Mouse (Mus musculus): ENCODE measurements around the gene Uaca. TPM values are rescaled to one million over a fixed set of nuclear protein-coding genes. Genes with fewer than 3 reads are reported as not detected.
A peak's percentile ranks its signal among the peaks of the same experiment; 100 is the strongest.

Gene Uaca
- polyA plus RNA-seq, 1 experiment from 2014 or later, result 19.2 TPM

- ATAC-seq (replicated peaks; ENCODE audit: insufficient number of reproducible peaks, low FRiP score, low TSS enrichment), result no peak
- WGBS (ENCODE audit: insufficient replicate concordance), result 76% methylated on average over 9 of the region's 9 CpGs
- Histone ChIP-seq H3K4me3 (ENCODE audit: low read depth, low read length) (no peak overlapping the region), H3K4me1 (ENCODE audit: control insufficient read depth, insufficient read depth, low read length) (no peaks in the 10 kb centered on the region), H3K4me2 (no peak overlapping the region), H3K36me3 (ENCODE audit: control insufficient read depth, insufficient read depth, low read length) (no peaks in the 10 kb centered on the region), H3K27ac (ENCODE audit: low read depth, low read length) (no peak overlapping the region), H3K9ac (ENCODE audit: low read depth, low read length) (no peak overlapping the region), H3K27me3 (ENCODE audit: control insufficient read depth, insufficient read depth, low read length) (no peaks in the 10 kb centered on the region), H3K9me3 (replicated peaks; ENCODE audit: control insufficient read depth, low read length) (peaks cover 3% of the 10 kb centered on the region; the same call in 1 of the 2 replicates)
Observed at GRCm38 (mm10) chr9:60776899-60777298, 17.4 kb upstream of the Uaca start.

- WGBS (ENCODE audit: insufficient replicate concordance), result 79% methylated on average over 9 of the region's 9 CpGs
- H3K27ac ChIP-seq (ENCODE audit: low read depth, low read length), result no peak overlapping the region
- no peaks in the 10 kb centered on the region for H3K36me3 ChIP-seq (ENCODE audit: control insufficient read depth, insufficient read depth, low read length)
- no peaks in the 10 kb centered on the region for H3K9me3 ChIP-seq (replicated peaks; ENCODE audit: control insufficient read depth, low read length)
- H3K4me3 ChIP-seq (ENCODE audit: low read depth, low read length), result no peak overlapping the region
- ATAC-seq (replicated peaks; ENCODE audit: insufficient number of reproducible peaks, low FRiP score, low TSS enrichment), result no peak
- H3K27me3 ChIP-seq (ENCODE audit: control insufficient read depth, insufficient read depth, low read length), result no peaks in the 10 kb centered on the region
- no peaks in the 10 kb centered on the region for H3K4me1 ChIP-seq (ENCODE audit: control insufficient read depth, insufficient read depth, low read length)
- no peak overlapping the region for H3K9ac ChIP-seq (ENCODE audit: low read depth, low read length)
- H3K4me2 ChIP-seq, result no peak overlapping the region
Observed at GRCm38 (mm10) chr9:60782057-60782789, 12.1 kb upstream of the Uaca start.

- H3K9me3 ChIP-seq (replicated peaks; ENCODE audit: control insufficient read depth, low read length), result no peaks in the 10 kb centered on the region
- no peak overlapping the region for H3K4me2 ChIP-seq
- no peak overlapping the region for H3K4me3 ChIP-seq (ENCODE audit: low read depth, low read length)
- H3K27me3 ChIP-seq (ENCODE audit: control insufficient read depth, insufficient read depth, low read length), result no peaks in the 10 kb centered on the region
- no peak overlapping the region for H3K27ac ChIP-seq (ENCODE audit: low read depth, low read length)
- 0 out of 2 replicates have a peak, but pooled peaks cover 5% of the 10 kb centered on the region for H3K4me1 ChIP-seq (ENCODE audit: control insufficient read depth, insufficient read depth, low read length)
- no peak for ATAC-seq (replicated peaks; ENCODE audit: insufficient number of reproducible peaks, low FRiP score, low TSS enrichment)
- no peaks in the 10 kb centered on the region for H3K36me3 ChIP-seq (ENCODE audit: control insufficient read depth, insufficient read depth, low read length)
- 59% methylated on average over 4 of the region's 4 CpGs for WGBS (ENCODE audit: insufficient replicate concordance)
- H3K9ac ChIP-seq (ENCODE audit: low read depth, low read length), result no peak overlapping the region
Observed at GRCm38 (mm10) chr9:60785069-60785468, 9.3 kb upstream of the Uaca start.

- peaks cover 12% of the 10 kb centered on the region for H3K4me1 ChIP-seq (ENCODE audit: control insufficient read depth, insufficient read depth, low read length)
- WGBS (ENCODE audit: insufficient replicate concordance), result 9% methylated on average over 2 of the region's 2 CpGs
- no peak for ATAC-seq (replicated peaks; ENCODE audit: insufficient number of reproducible peaks, low FRiP score, low TSS enrichment)
- H3K27me3 ChIP-seq (ENCODE audit: control insufficient read depth, insufficient read depth, low read length), result no peaks in the 10 kb centered on the region
- no peak overlapping the region for H3K4me3 ChIP-seq (ENCODE audit: low read depth, low read length)
- H3K9ac ChIP-seq (ENCODE audit: low read depth, low read length), result no peak overlapping the region
- no peaks in the 10 kb centered on the region for H3K36me3 ChIP-seq (ENCODE audit: control insufficient read depth, insufficient read depth, low read length)
- H3K9me3 ChIP-seq (replicated peaks; ENCODE audit: control insufficient read depth, low read length), result no peaks in the 10 kb centered on the region
- H3K27ac ChIP-seq (ENCODE audit: low read depth, low read length), result no peak overlapping the region
- H3K4me2 ChIP-seq, result no peak overlapping the region
Observed at GRCm38 (mm10) chr9:60787517-60788110, 6.7 kb upstream of the Uaca start.

- Histone ChIP-seq H3K4me2 (no peak overlapping the region), H3K9ac (ENCODE audit: low read depth, low read length) (no peak overlapping the region), H3K4me3 (ENCODE audit: low read depth, low read length) (no peak overlapping the region), H3K27me3 (ENCODE audit: control insufficient read depth, insufficient read depth, low read length) (no peaks in the 10 kb centered on the region), H3K9me3 (replicated peaks; ENCODE audit: control insufficient read depth, low read length) (no peaks in the 10 kb centered on the region), H3K4me1 (ENCODE audit: control insufficient read depth, insufficient read depth, low read length) (peaks cover 17% of the 10 kb centered on the region), H3K27ac (ENCODE audit: low read depth, low read length) (no peak overlapping the region), H3K36me3 (ENCODE audit: control insufficient read depth, insufficient read depth, low read length) (no peaks in the 10 kb centered on the region)
- 82% methylated on average over 2 of the region's 2 CpGs for WGBS (ENCODE audit: insufficient replicate concordance)
- no peak for ATAC-seq (replicated peaks; ENCODE audit: insufficient number of reproducible peaks, low FRiP score, low TSS enrichment)
Observed at GRCm38 (mm10) chr9:60790282-60790681, 4.1 kb upstream of the Uaca start.

- H3K4me2 ChIP-seq, result peak overlapping the region; percentile 76
- no peaks in the 10 kb centered on the region for H3K27me3 ChIP-seq (ENCODE audit: control insufficient read depth, insufficient read depth, low read length)
- H3K4me1 ChIP-seq (ENCODE audit: control insufficient read depth, insufficient read depth, low read length), result peaks cover 14% of the 10 kb centered on the region
- H3K27ac ChIP-seq (ENCODE audit: low read depth, low read length), result peak overlapping the region; percentile 90
- peak overlapping the region; percentile 74 for H3K9ac ChIP-seq (ENCODE audit: low read depth, low read length)
- no peaks in the 10 kb centered on the region for H3K9me3 ChIP-seq (replicated peaks; ENCODE audit: control insufficient read depth, low read length)
- peak; percentile 24; the same call in 1 of the 2 replicates for ATAC-seq (replicated peaks; ENCODE audit: insufficient number of reproducible peaks, low FRiP score, low TSS enrichment)
- no peaks in the 10 kb centered on the region for H3K36me3 ChIP-seq (ENCODE audit: control insufficient read depth, insufficient read depth, low read length)
- H3K4me3 ChIP-seq (ENCODE audit: low read depth, low read length), result peak overlapping the region; percentile 79
- 1% methylated on average over 30 of the region's 30 CpGs for WGBS (ENCODE audit: insufficient replicate concordance)
Observed at GRCm38 (mm10) chr9:60794841-60795351, 554 bp downstream of the Uaca start.

- ATAC-seq (replicated peaks; ENCODE audit: insufficient number of reproducible peaks, low FRiP score, low TSS enrichment), result no peak
Observed at GRCm38 (mm10) chr9:60796076-60796475, 1.7 kb downstream of the Uaca start.

GRCm38 (mm10) chr9:60797126-60797525 lies 2.8 kb downstream of the Uaca start:
- Histone ChIP-seq H3K9me3 (replicated peaks; ENCODE audit: control insufficient read depth, low read length) (no peaks in the 10 kb centered on the region), H3K36me3 (ENCODE audit: control insufficient read depth, insufficient read depth, low read length) (no peaks in the 10 kb centered on the region), H3K4me3 (ENCODE audit: low read depth, low read length) (no peak overlapping the region), H3K27ac (ENCODE audit: low read depth, low read length) (no peak overlapping the region), H3K27me3 (ENCODE audit: control insufficient read depth, insufficient read depth, low read length) (no peaks in the 10 kb centered on the region), H3K4me1 (ENCODE audit: control insufficient read depth, insufficient read depth, low read length) (peaks cover 10% of the 10 kb centered on the region; the same call in 1 of the 2 replicates), H3K4me2 (no peak overlapping the region), H3K9ac (ENCODE audit: low read depth, low read length) (no peak overlapping the region)
- no peak for ATAC-seq (replicated peaks; ENCODE audit: insufficient number of reproducible peaks, low FRiP score, low TSS enrichment)
- WGBS (ENCODE audit: insufficient replicate concordance), result 75% methylated on average over 6 of the region's 6 CpGs

More at GRCm38 (mm10) chr9:60796076-60796475, 1.7 kb downstream of the Uaca start:
- WGBS (ENCODE audit: insufficient replicate concordance), result 78% methylated on average over 7 of the region's 7 CpGs
- H3K36me3 ChIP-seq (ENCODE audit: control insufficient read depth, insufficient read depth, low read length), result no peaks in the 10 kb centered on the region
- no peaks in the 10 kb centered on the region for H3K9me3 ChIP-seq (replicated peaks; ENCODE audit: control insufficient read depth, low read length)
- peak overlapping the region; percentile 76 for H3K4me2 ChIP-seq
- H3K4me1 ChIP-seq (ENCODE audit: control insufficient read depth, insufficient read depth, low read length), result peaks cover 15% of the 10 kb centered on the region
- no peaks in the 10 kb centered on the region for H3K27me3 ChIP-seq (ENCODE audit: control insufficient read depth, insufficient read depth, low read length)
- peak overlapping the region; percentile 79; the same call in 1 of the 2 replicates for H3K4me3 ChIP-seq (ENCODE audit: low read depth, low read length)
- H3K27ac ChIP-seq (ENCODE audit: low read depth, low read length), result no peak overlapping the region
- no peak overlapping the region for H3K9ac ChIP-seq (ENCODE audit: low read depth, low read length)
